Mouse (Mus musculus) hindbrain, embryonic 10.5 days (tissue): ENCODE results near the gene Nck2. TPM values are rescaled to one million over a fixed set of nuclear protein-coding genes. Genes with fewer than 3 reads are reported as not detected.

Experiments used
- DNase-seq: peaks from one replicate; pipeline ENCODE4 v3.0.0-alpha.2; 2017; ENCODE audit warnings: low spot score
- H3K27ac ChIP-seq: fragments of 300-500 bp; sonication (generic); 2 replicates; pipeline ENCODE4 v1.5.1; 2016; ENCODE audit warnings: mild to moderate bottlenecking, moderate library complexity
- H3K27me3 ChIP-seq: fragments of 300-500 bp; sonication (generic); 2 replicates; pipeline ENCODE4 v1.6.1; 2016; ENCODE audit warnings: mild to moderate bottlenecking; ENCODE audit not compliant: poor library complexity, insufficient read depth, severe bottlenecking
- H3K36me3 ChIP-seq: fragments of 300-500 bp; sonication (generic); 2 replicates; pipeline ENCODE4 v1.6.1; 2016; ENCODE audit warnings: mild to moderate bottlenecking, moderate library complexity
- H3K4me1 ChIP-seq: fragments of 300-500 bp; sonication (generic); replicated peaks from 2 replicates; pipeline ENCODE4 v1.6.1; 2016; ENCODE audit warnings: mild to moderate bottlenecking
- H3K4me3 ChIP-seq: fragments of 300-500 bp; sonication (generic); 2 replicates; pipeline ENCODE4 v1.5.1; 2016; ENCODE audit warnings: mild to moderate bottlenecking, moderate library complexity
- H3K9me3 ChIP-seq: fragments of 300-500 bp; sonication (generic); 2 replicates; pipeline ENCODE4 v1.6.1; 2016; ENCODE audit warnings: mild to moderate bottlenecking, moderate library complexity
- WGBS: fragments of 180-500 bp; shearing (Covaris S2); methylation state at CpG from one replicate; pipeline ENCODE4 v1.1.7; 2016; 5-methylcytosine and 5-hydroxymethylcytosine counted together
- polyA plus RNA-seq: library from polyadenylated mRNA; unstranded; fragments of >200 nt; fragmentation: Nextera tagmentation; extraction: Ambion mirVana; gene quantifications from 2 replicates; pipeline ENCODE4 v1.2.1, GENCODE M21; 2016

Nck2 gene
- polyA plus RNA-seq, 1 experiment from 2014 or later: 39.5 TPM

- no peak for DNase-seq
- WGBS: 89% methylated on average over 3 of the region's 3 CpGs
- Histone ChIP-seq H3K4me3 (no peak overlapping the region), H3K27me3 (no peaks in the 10 kb centered on the region), H3K36me3 (no peaks in the 10 kb centered on the region), H3K4me1 (peaks cover 17% of the 10 kb centered on the region), H3K27ac (no peak overlapping the region), H3K9me3 (no peaks in the 10 kb centered on the region)
These were observed 33.6 kb downstream of the Nck2 start for GRCm38 (mm10) chr1:43477954-43478353.

- no peak for DNase-seq
- peaks cover 46% of the 10 kb centered on the region for H3K4me1 ChIP-seq
- H3K4me3 ChIP-seq: no peak overlapping the region
- no peaks in the 10 kb centered on the region for H3K9me3 ChIP-seq
- WGBS: 85% methylated on average over 9 of the region's 9 CpGs
- H3K36me3 ChIP-seq: no peaks in the 10 kb centered on the region
- H3K27ac ChIP-seq: no peak overlapping the region
- no peaks in the 10 kb centered on the region for H3K27me3 ChIP-seq
These were observed 40.8 kb downstream of the Nck2 start for GRCm38 (mm10) chr1:43485204-43485603.

GRCm38 (mm10) chr1:43486500-43486899 lies 42.1 kb downstream of the Nck2 start:
- DNase-seq: no peak
- Histone ChIP-seq H3K4me1 (peaks cover 46% of the 10 kb centered on the region), H3K27ac (no peak overlapping the region; the same call in 1 of the 2 replicates), H3K36me3 (no peaks in the 10 kb centered on the region), H3K9me3 (no peaks in the 10 kb centered on the region), H3K4me3 (no peak overlapping the region), H3K27me3 (no peaks in the 10 kb centered on the region)
- WGBS: 82% methylated on average over 3 of the region's 3 CpGs

GRCm38 (mm10) chr1:43486956-43487722 lies 42.8 kb downstream of the Nck2 start:
- Histone ChIP-seq H3K27me3 (no peaks in the 10 kb centered on the region), H3K9me3 (no peaks in the 10 kb centered on the region), H3K27ac (peak overlapping the region; percentile 24; the same call in 1 of the 2 replicates), H3K4me1 (peaks cover 42% of the 10 kb centered on the region), H3K36me3 (no peaks in the 10 kb centered on the region), H3K4me3 (no peak overlapping the region)
- DNase-seq: no peak
- WGBS: 43% methylated on average over 3 of the region's 3 CpGs

GRCm38 (mm10) chr1:43489311-43489710 lies 44.9 kb downstream of the Nck2 start:
- no peak overlapping the region for H3K4me3 ChIP-seq
- no peaks in the 10 kb centered on the region for H3K9me3 ChIP-seq
- H3K36me3 ChIP-seq: no peaks in the 10 kb centered on the region
- H3K27me3 ChIP-seq: no peaks in the 10 kb centered on the region
- peaks cover 40% of the 10 kb centered on the region for H3K4me1 ChIP-seq
- no peak for DNase-seq
- H3K27ac ChIP-seq: no peak overlapping the region

- H3K4me1 ChIP-seq: peaks cover 17% of the 10 kb centered on the region
- no peak overlapping the region for H3K27ac ChIP-seq
- no peaks in the 10 kb centered on the region for H3K9me3 ChIP-seq
- H3K27me3 ChIP-seq: no peaks in the 10 kb centered on the region
- no peak overlapping the region for H3K4me3 ChIP-seq
- H3K36me3 ChIP-seq: no peaks in the 10 kb centered on the region
- DNase-seq: no peak
- WGBS: 93% methylated on average over 8 of the region's 8 CpGs
These were observed 47.3 kb downstream of the Nck2 start for GRCm38 (mm10) chr1:43491506-43492269.

- Histone ChIP-seq H3K4me1 (peaks cover 16% of the 10 kb centered on the region), H3K9me3 (no peaks in the 10 kb centered on the region), H3K36me3 (no peaks in the 10 kb centered on the region), H3K27ac (no peak overlapping the region), H3K27me3 (no peaks in the 10 kb centered on the region), H3K4me3 (no peak overlapping the region)
- WGBS: 97% methylated on average over 3 of the region's 3 CpGs
- DNase-seq: no peak
These were observed 48.5 kb downstream of the Nck2 start for GRCm38 (mm10) chr1:43492803-43493437.

GRCm38 (mm10) chr1:43496051-43496450 lies 51.7 kb downstream of the Nck2 start:
- Histone ChIP-seq H3K4me1 (peaks cover 32% of the 10 kb centered on the region), H3K4me3 (no peak overlapping the region), H3K27me3 (no peaks in the 10 kb centered on the region), H3K27ac (no peak overlapping the region), H3K9me3 (no peaks in the 10 kb centered on the region), H3K36me3 (no peaks in the 10 kb centered on the region)
- DNase-seq: no peak
- WGBS: 81% methylated on average over 4 of the region's 4 CpGs

- Histone ChIP-seq H3K27me3 (no peaks in the 10 kb centered on the region), H3K4me1 (peaks cover 38% of the 10 kb centered on the region), H3K36me3 (no peaks in the 10 kb centered on the region), H3K9me3 (no peaks in the 10 kb centered on the region), H3K4me3 (no peak overlapping the region), H3K27ac (no peak overlapping the region)
- no peak for DNase-seq
- 92% methylated on average over 3 of the region's 3 CpGs for WGBS
These were observed 52.6 kb downstream of the Nck2 start for GRCm38 (mm10) chr1:43496993-43497392.

- peaks cover 46% of the 10 kb centered on the region for H3K4me1 ChIP-seq
- H3K27me3 ChIP-seq: no peaks in the 10 kb centered on the region
- H3K36me3 ChIP-seq: no peaks in the 10 kb centered on the region
- H3K4me3 ChIP-seq: no peak overlapping the region
- 57% methylated on average over 6 of the region's 6 CpGs for WGBS
- no peak for DNase-seq
- H3K27ac ChIP-seq: peak overlapping the region; percentile 74
- H3K9me3 ChIP-seq: no peaks in the 10 kb centered on the region
These were observed 53.6 kb downstream of the Nck2 start for GRCm38 (mm10) chr1:43497951-43498350.

- Histone ChIP-seq H3K4me3 (no peak overlapping the region), H3K27ac (no peak overlapping the region), H3K4me1 (peaks cover 54% of the 10 kb centered on the region), H3K36me3 (no peaks in the 10 kb centered on the region), H3K9me3 (no peaks in the 10 kb centered on the region), H3K27me3 (no peaks in the 10 kb centered on the region)
- DNase-seq: no peak
- 86% methylated on average over 5 of the region's 5 CpGs for WGBS
These were observed 55.7 kb downstream of the Nck2 start for GRCm38 (mm10) chr1:43500121-43500520.

GRCm38 (mm10) chr1:43501143-43501919 lies 57.0 kb downstream of the Nck2 start:
- 96% methylated on average over 6 of the region's 6 CpGs for WGBS
- peaks cover 54% of the 10 kb centered on the region for H3K4me1 ChIP-seq
- no peaks in the 10 kb centered on the region for H3K9me3 ChIP-seq
- H3K36me3 ChIP-seq: no peaks in the 10 kb centered on the region
- H3K27ac ChIP-seq: no peak overlapping the region
- DNase-seq: no peak
- H3K27me3 ChIP-seq: no peaks in the 10 kb centered on the region
- no peak overlapping the region for H3K4me3 ChIP-seq
